Mouse (Mus musculus) heart, postnatal 0 days (tissue): ENCODE data around the gene App.

ENCODE experiments used
- CTCF ChIP-seq: IDR thresholded peaks from 2 replicates; pipeline ENCODE4 v1.5.1; 2016; ENCODE audit warnings: antibody characterized with exemption, control low read depth, low read depth
- EP300 ChIP-seq: IDR thresholded peaks from 2 replicates; pipeline ENCODE4 v1.6.1; 2016; ENCODE audit warnings: antibody characterized with exemption, low read depth

- no peak for TF ChIP-seq CTCF
- no peak for TF ChIP-seq EP300
Observed at GRCm38 (mm10) chr16:85033747-85034146, 139.8 kb downstream of the App start.
